Mouse (Mus musculus): Measurements from ENCODE around the gene Nid2. TPM values are rescaled to one million over a fixed set of nuclear protein-coding genes. Genes with fewer than 3 reads are reported as not detected.

The Nid2 gene
- polyA plus RNA-seq, 1 experiment: 7.0 TPM

GRCm38 (mm10) chr14:19711771-19712170 lies 39.3 kb upstream of the Nid2 start:
- H3K27me3 ChIP-seq (ENCODE audit: control insufficient read depth, insufficient read depth, low read length): no peaks in the 10 kb centered on the region
- H3K27ac ChIP-seq (ENCODE audit: control insufficient read depth, insufficient read depth, low read depth, low read length): no peak overlapping the region
- peaks cover 3% of the 10 kb centered on the region for H3K4me1 ChIP-seq (ENCODE audit: control insufficient read depth, insufficient read depth, low read length)
- no peak for TF ChIP-seq POLR2A (IDR thresholded peaks at IDR 0.05; ENCODE audit: control insufficient read depth, low read depth, low read length)
- TF ChIP-seq CTCF (IDR thresholded peaks at IDR 0.05; ENCODE audit: control insufficient read depth, insufficient read depth, insufficient replicate concordance, low read depth, low read length): no peak
- no peaks in the 10 kb centered on the region for H3K36me3 ChIP-seq (ENCODE audit: control insufficient read depth, insufficient read depth, low read length)
- no peak overlapping the region for H3K4me3 ChIP-seq (ENCODE audit: control insufficient read depth, low read depth, low read length)

GRCm38 (mm10) chr14:19713067-19713466 lies 38.0 kb upstream of the Nid2 start:
- H3K4me1 ChIP-seq (ENCODE audit: control insufficient read depth, insufficient read depth, low read length): peaks cover 3% of the 10 kb centered on the region

GRCm38 (mm10) chr14:19719077-19719476 lies 32.0 kb upstream of the Nid2 start:
- H3K36me3 ChIP-seq (ENCODE audit: control insufficient read depth, insufficient read depth, low read length): no peaks in the 10 kb centered on the region
- no peak overlapping the region for H3K27ac ChIP-seq (ENCODE audit: control insufficient read depth, insufficient read depth, low read depth, low read length)
- TF ChIP-seq CTCF (IDR thresholded peaks at IDR 0.05; ENCODE audit: control insufficient read depth, insufficient read depth, insufficient replicate concordance, low read depth, low read length) (no peak), POLR2A (IDR thresholded peaks at IDR 0.05; ENCODE audit: control insufficient read depth, low read depth, low read length) (no peak)
- no peak overlapping the region for H3K4me3 ChIP-seq (ENCODE audit: control insufficient read depth, low read depth, low read length)
- H3K27me3 ChIP-seq (ENCODE audit: control insufficient read depth, insufficient read depth, low read length): no peaks in the 10 kb centered on the region
- no peaks in the 10 kb centered on the region for H3K4me1 ChIP-seq (ENCODE audit: control insufficient read depth, insufficient read depth, low read length)

More at GRCm38 (mm10) chr14:19713067-19713466, 38.0 kb upstream of the Nid2 start:
- Histone ChIP-seq H3K36me3 (ENCODE audit: control insufficient read depth, insufficient read depth, low read length) (no peaks in the 10 kb centered on the region), H3K27ac (ENCODE audit: control insufficient read depth, insufficient read depth, low read depth, low read length) (no peak overlapping the region), H3K4me3 (ENCODE audit: control insufficient read depth, low read depth, low read length) (no peak overlapping the region), H3K27me3 (ENCODE audit: control insufficient read depth, insufficient read depth, low read length) (no peaks in the 10 kb centered on the region)
- TF ChIP-seq POLR2A (IDR thresholded peaks at IDR 0.05; ENCODE audit: control insufficient read depth, low read depth, low read length) (no peak), CTCF (IDR thresholded peaks at IDR 0.05; ENCODE audit: control insufficient read depth, insufficient read depth, insufficient replicate concordance, low read depth, low read length) (no peak)

- no peaks in the 10 kb centered on the region for H3K4me1 ChIP-seq (ENCODE audit: control insufficient read depth, insufficient read depth, low read length)
- TF ChIP-seq CTCF (IDR thresholded peaks at IDR 0.05; ENCODE audit: control insufficient read depth, insufficient read depth, insufficient replicate concordance, low read depth, low read length): no peak
- TF ChIP-seq POLR2A (IDR thresholded peaks at IDR 0.05; ENCODE audit: control insufficient read depth, low read depth, low read length): no peak
- no peaks in the 10 kb centered on the region for H3K27me3 ChIP-seq (ENCODE audit: control insufficient read depth, insufficient read depth, low read length)
- H3K36me3 ChIP-seq (ENCODE audit: control insufficient read depth, insufficient read depth, low read length): no peaks in the 10 kb centered on the region
- H3K4me3 ChIP-seq (ENCODE audit: control insufficient read depth, low read depth, low read length): no peak overlapping the region
- H3K27ac ChIP-seq (ENCODE audit: control insufficient read depth, insufficient read depth, low read depth, low read length): no peak overlapping the region
These were observed 30.9 kb upstream of the Nid2 start for GRCm38 (mm10) chr14:19720044-19720611.

GRCm38 (mm10) chr14:19728278-19728677 lies 22.8 kb upstream of the Nid2 start:
- Histone ChIP-seq H3K27me3 (ENCODE audit: control insufficient read depth, insufficient read depth, low read length) (no peaks in the 10 kb centered on the region), H3K36me3 (ENCODE audit: control insufficient read depth, insufficient read depth, low read length) (no peaks in the 10 kb centered on the region), H3K4me1 (ENCODE audit: control insufficient read depth, insufficient read depth, low read length) (no peaks in the 10 kb centered on the region), H3K4me3 (ENCODE audit: control insufficient read depth, low read depth, low read length) (no peak overlapping the region), H3K27ac (ENCODE audit: control insufficient read depth, insufficient read depth, low read depth, low read length) (no peak overlapping the region)
- TF ChIP-seq POLR2A (IDR thresholded peaks at IDR 0.05; ENCODE audit: control insufficient read depth, low read depth, low read length) (no peak), CTCF (IDR thresholded peaks at IDR 0.05; ENCODE audit: control insufficient read depth, insufficient read depth, insufficient replicate concordance, low read depth, low read length) (no peak)

- no peaks in the 10 kb centered on the region for H3K4me1 ChIP-seq (ENCODE audit: control insufficient read depth, insufficient read depth, low read length)
- TF ChIP-seq POLR2A (IDR thresholded peaks at IDR 0.05; ENCODE audit: control insufficient read depth, low read depth, low read length) (no peak), CTCF (IDR thresholded peaks at IDR 0.05; ENCODE audit: control insufficient read depth, insufficient read depth, insufficient replicate concordance, low read depth, low read length) (no peak)
- H3K4me3 ChIP-seq (ENCODE audit: control insufficient read depth, low read depth, low read length): no peak overlapping the region
- no peaks in the 10 kb centered on the region for H3K27me3 ChIP-seq (ENCODE audit: control insufficient read depth, insufficient read depth, low read length)
- no peak overlapping the region for H3K27ac ChIP-seq (ENCODE audit: control insufficient read depth, insufficient read depth, low read depth, low read length)
- H3K36me3 ChIP-seq (ENCODE audit: control insufficient read depth, insufficient read depth, low read length): no peaks in the 10 kb centered on the region
These were observed 22.3 kb upstream of the Nid2 start for GRCm38 (mm10) chr14:19728737-19729136.

- TF ChIP-seq CTCF (IDR thresholded peaks at IDR 0.05; ENCODE audit: control insufficient read depth, insufficient read depth, insufficient replicate concordance, low read depth, low read length) (no peak), POLR2A (IDR thresholded peaks at IDR 0.05; ENCODE audit: control insufficient read depth, low read depth, low read length) (no peak)
- Histone ChIP-seq H3K36me3 (ENCODE audit: control insufficient read depth, insufficient read depth, low read length) (no peaks in the 10 kb centered on the region), H3K4me3 (ENCODE audit: control insufficient read depth, low read depth, low read length) (no peak overlapping the region), H3K27me3 (ENCODE audit: control insufficient read depth, insufficient read depth, low read length) (no peaks in the 10 kb centered on the region), H3K27ac (ENCODE audit: control insufficient read depth, insufficient read depth, low read depth, low read length) (no peak overlapping the region), H3K4me1 (ENCODE audit: control insufficient read depth, insufficient read depth, low read length) (no peaks in the 10 kb centered on the region)
These were observed 19.0 kb upstream of the Nid2 start for GRCm38 (mm10) chr14:19732097-19732496.
